Mouse (Mus musculus) ES-E14 (cell line): ENCODE data around the gene Gnai1. TPM values are rescaled to one million over a fixed set of nuclear protein-coding genes. Genes with fewer than 3 reads are reported as not detected.

Source experiments
- DNase-seq: peaks from one replicate; pipeline ENCODE4 v3.0.0-alpha.2; 2013; ENCODE audit warnings: low read depth, low spot score
- H3K27ac ChIP-seq: 2 replicates; pipeline ENCODE4 v1.5.1; 2012; ENCODE audit warnings: low read depth, mild to moderate bottlenecking, low read length, moderate library complexity, mixed read lengths; ENCODE audit not compliant: poor library complexity, insufficient read depth, severe bottlenecking
- H3K36me3 ChIP-seq: 2 replicates; pipeline ENCODE4 v1.6.1; 2012; ENCODE audit warnings: mild to moderate bottlenecking, low read length, moderate library complexity, mixed read lengths; ENCODE audit not compliant: control insufficient read depth, poor library complexity, insufficient read depth, severe bottlenecking
- H3K4me1 ChIP-seq, 2 experiments: fragments of 150-350 bp in 1 of 2; sonication (generic) in 1 of 2; 2 replicates each; pipeline ENCODE4 v1.6.1; 2012; ENCODE audit warnings: low read length in 2 of 2, mild to moderate bottlenecking in 1 of 2, mixed read lengths in 1 of 2; ENCODE audit not compliant: control insufficient read depth in 2 of 2, insufficient read depth in 2 of 2, poor library complexity in 1 of 2
- H3K4me3 ChIP-seq, 2 experiments: fragments of 150-350 bp in 1 of 2; sonication (generic) in 1 of 2; 2 replicates each; pipeline ENCODE4 v1.5.1; 2012; ENCODE audit warnings: low read length in 2 of 2, low read depth in 1 of 2, mild to moderate bottlenecking in 1 of 2, mixed read lengths in 1 of 2; ENCODE audit not compliant: insufficient read depth in 1 of 2, poor library complexity in 1 of 2, severe bottlenecking in 1 of 2
- H3K9ac ChIP-seq: 2 replicates; pipeline ENCODE4 v1.6.1; 2012; ENCODE audit warnings: low read depth, mild to moderate bottlenecking, low read length, mixed read lengths; ENCODE audit not compliant: poor library complexity, insufficient read depth, severe bottlenecking
- H3K9me3 ChIP-seq: fragments of 150-350 bp; sonication (generic); 2 replicates; pipeline ENCODE4 v1.6.1; 2012; ENCODE audit warnings: low read depth, mild to moderate bottlenecking, low read length; ENCODE audit not compliant: control insufficient read depth, insufficient read depth
- CHD2 ChIP-seq: IDR thresholded peaks from 2 replicates; pipeline ENCODE4 v1.6.1; 2014; ENCODE audit warnings: mild to moderate bottlenecking, low read depth, low read length, inconsistent platforms
- HCFC1 ChIP-seq: IDR thresholded peaks from 2 replicates; pipeline ENCODE4 v1.6.1; 2012; ENCODE audit warnings: low read length, inconsistent platforms, borderline replicate concordance; ENCODE audit not compliant: insufficient read depth
- MAFK ChIP-seq: IDR thresholded peaks from 2 replicates; pipeline ENCODE4 v1.6.1; 2014; ENCODE audit warnings: mild to moderate bottlenecking, low read depth, low read length, inconsistent platforms; ENCODE audit not compliant: insufficient read depth
- ZC3H11A ChIP-seq: IDR thresholded peaks from 2 replicates; pipeline ENCODE4 v1.6.1; 2012; ENCODE audit warnings: low read depth, mild to moderate bottlenecking, inconsistent platforms, low read length, borderline replicate concordance
- ZNF384 ChIP-seq: IDR thresholded peaks from 2 replicates; pipeline ENCODE4 v1.6.1; 2012; ENCODE audit warnings: low read depth, low read length, inconsistent platforms
- in situ Hi-C, 2 experiments: fragments of 600-800 bp; cut with MboI; formaldehyde crosslinking; loops; one replicate each; pipeline ENCODE4 v1.15.1; 2025; ENCODE audit warnings: low sequenced_read_pairs in 2 of 2, inconsistent platforms in 1 of 2; ENCODE audit not compliant: unreplicated experiment in 2 of 2
- total RNA-seq: library from RNA; depleted of rRNA; stranded (reverse); fragments of 300-350 nt; gene quantifications from 2 replicates; pipeline ENCODE4 v1.2.3, GENCODE M21; 2012; rRNA removed

The Gnai1 gene
- total RNA-seq: 7.5 and 8.6 TPM in 2 replicates

DNA sequence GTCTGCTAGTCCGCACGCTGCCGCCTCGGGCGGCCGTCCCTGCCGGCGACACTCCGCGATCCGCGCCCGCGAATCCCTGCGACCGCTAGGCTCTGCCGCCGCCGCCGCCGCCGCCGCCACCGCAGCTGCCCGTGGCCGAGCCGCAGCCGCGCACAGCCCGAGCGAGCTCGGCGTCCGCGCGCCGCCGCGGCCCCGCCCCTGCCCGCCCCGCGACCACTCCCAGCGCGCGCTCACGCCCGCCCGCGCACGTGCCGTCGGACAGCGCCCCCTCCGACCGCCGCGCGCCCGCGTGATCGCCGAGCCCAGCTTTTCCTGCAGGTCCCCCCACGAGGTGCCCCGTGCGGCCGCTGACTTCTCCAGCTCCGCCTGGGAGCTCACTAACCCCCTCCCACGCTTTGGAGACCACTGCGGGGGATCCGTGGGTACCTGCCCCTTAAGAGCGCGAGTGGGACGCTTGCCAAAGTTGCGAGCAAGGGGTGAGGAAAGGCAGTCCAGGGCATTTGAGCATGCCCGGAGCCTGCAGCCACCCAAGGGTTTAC is at the start of gene Gnai1:
TSS of gene Gnai1 (minus strand) at position 75 of the 539 bp plus-strand sequence.
- DNase-seq: peak; percentile 34
- H3K9me3 ChIP-seq: no peaks in the 10 kb centered on the region
- TF ChIP-seq HCFC1: no peak
- no peak for TF ChIP-seq ZC3H11A
- TF ChIP-seq ZNF384: no peak
- H3K4me3 ChIP-seq: peak within 1 kb of the TSS; percentile 83 to 88
- in situ Hi-C loops: no loop called here
- peak within 1 kb of the TSS; percentile 82 for H3K9ac ChIP-seq
- no peaks in the 10 kb centered on the region for H3K36me3 ChIP-seq
- no peak within 1 kb of the TSS for H3K27ac ChIP-seq
- 0 out of 4 replicates have a peak, but pooled peaks cover 0 to 1% of the 10 kb centered on the region in 2 experiments for H3K4me1 ChIP-seq

DNA sequence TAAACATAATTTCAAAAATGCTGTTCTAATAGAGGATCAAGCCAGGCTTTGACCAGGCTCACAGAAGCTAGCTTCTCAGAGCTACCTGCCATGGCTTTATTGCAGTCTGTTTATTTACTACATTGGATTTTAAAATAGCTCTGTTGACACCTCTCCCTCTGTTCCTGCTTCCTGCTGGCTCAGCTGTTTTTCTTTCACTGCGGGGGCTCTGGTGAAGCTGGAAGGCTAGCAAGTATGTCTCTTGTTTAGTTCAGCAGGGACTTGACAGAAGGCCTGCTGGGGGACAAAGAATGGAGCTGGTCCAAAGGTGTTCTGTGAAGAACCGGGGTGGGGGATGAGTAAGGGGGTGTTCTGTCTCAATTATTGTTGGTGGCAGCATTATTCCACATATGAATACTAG is 7.7 kb upstream of the Gnai1 start:
- no peak overlapping the region for H3K4me3 ChIP-seq
- no peaks in the 10 kb centered on the region for H3K4me1 ChIP-seq
- in situ Hi-C loops: no loop called here
- no peak overlapping the region for H3K9ac ChIP-seq
- H3K9me3 ChIP-seq: no peaks in the 10 kb centered on the region
- no peak overlapping the region for H3K27ac ChIP-seq
- DNase-seq: no peak
- 0 out of 2 replicates have a peak, but pooled peaks have one; percentile 9 for TF ChIP-seq MAFK
- TF ChIP-seq ZC3H11A: no peak
- H3K36me3 ChIP-seq: no peaks in the 10 kb centered on the region

DNA sequence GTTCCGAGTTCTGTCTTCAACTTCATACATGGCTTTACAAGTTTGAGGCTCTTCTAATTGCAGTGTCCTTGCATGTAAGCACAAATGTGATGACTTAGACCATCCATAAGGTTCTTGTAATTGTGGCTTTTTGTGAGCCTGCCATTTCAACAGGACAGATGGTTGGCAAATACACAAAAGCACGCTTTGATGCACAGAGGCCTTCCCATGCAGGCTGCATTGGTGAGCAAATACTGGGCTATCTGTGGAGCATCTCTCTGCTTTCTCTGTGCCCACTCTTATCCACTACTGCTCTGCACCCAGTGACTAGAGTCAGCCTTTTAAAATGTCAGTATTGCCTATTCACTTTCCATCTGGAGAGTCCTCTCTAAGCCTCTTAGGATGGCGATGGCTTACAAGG is 5.3 kb upstream of the Gnai1 start:
- no peak for DNase-seq
- TF ChIP-seq CHD2: no peak
- no peak for TF ChIP-seq ZC3H11A
- no peak for TF ChIP-seq ZNF384
- no peak for TF ChIP-seq MAFK
- TF ChIP-seq HCFC1: no peak
- Histone ChIP-seq H3K4me1 (no peaks in the 10 kb centered on the region), H3K9ac (no peak overlapping the region), H3K36me3 (no peaks in the 10 kb centered on the region), H3K9me3 (no peaks in the 10 kb centered on the region), H3K4me3 (no peak overlapping the region), H3K27ac (no peak overlapping the region)
- in situ Hi-C loops: no loop called here

DNA sequence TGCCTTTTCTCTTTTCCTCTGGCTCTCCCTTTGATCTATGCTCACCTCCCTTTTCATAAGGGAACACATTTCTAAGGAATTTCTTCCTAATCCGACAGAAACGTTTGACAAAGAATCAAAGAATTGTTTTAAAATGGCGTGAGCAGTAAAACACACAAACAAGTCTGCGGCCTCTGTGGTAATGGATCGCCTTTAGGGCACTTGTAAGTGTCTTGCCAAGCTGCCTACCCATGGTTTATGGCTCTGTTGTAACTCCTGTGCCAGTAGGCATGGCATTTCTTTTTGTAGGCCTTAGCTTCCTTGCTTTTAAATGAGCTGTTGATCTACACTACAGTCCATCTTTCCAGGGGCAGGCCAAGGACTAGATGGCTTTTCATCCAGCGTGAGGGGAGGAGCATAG is 801 bp upstream of the Gnai1 start:
- no peak for TF ChIP-seq ZC3H11A
- TF ChIP-seq MAFK: no peak
- 0 out of 4 replicates have a peak, but pooled peaks cover 0 to 1% of the 10 kb centered on the region in 2 experiments for H3K4me1 ChIP-seq
- no peak for DNase-seq
- H3K9me3 ChIP-seq: no peaks in the 10 kb centered on the region
- H3K36me3 ChIP-seq: no peaks in the 10 kb centered on the region
- in situ Hi-C loops: no loop called here
- no peak overlapping the region for H3K27ac ChIP-seq
- peak overlapping the region; percentile 82; the same call in 1 of the 2 replicates for H3K9ac ChIP-seq
- peak overlapping the region; percentile 83 to 88 for H3K4me3 ChIP-seq

DNA sequence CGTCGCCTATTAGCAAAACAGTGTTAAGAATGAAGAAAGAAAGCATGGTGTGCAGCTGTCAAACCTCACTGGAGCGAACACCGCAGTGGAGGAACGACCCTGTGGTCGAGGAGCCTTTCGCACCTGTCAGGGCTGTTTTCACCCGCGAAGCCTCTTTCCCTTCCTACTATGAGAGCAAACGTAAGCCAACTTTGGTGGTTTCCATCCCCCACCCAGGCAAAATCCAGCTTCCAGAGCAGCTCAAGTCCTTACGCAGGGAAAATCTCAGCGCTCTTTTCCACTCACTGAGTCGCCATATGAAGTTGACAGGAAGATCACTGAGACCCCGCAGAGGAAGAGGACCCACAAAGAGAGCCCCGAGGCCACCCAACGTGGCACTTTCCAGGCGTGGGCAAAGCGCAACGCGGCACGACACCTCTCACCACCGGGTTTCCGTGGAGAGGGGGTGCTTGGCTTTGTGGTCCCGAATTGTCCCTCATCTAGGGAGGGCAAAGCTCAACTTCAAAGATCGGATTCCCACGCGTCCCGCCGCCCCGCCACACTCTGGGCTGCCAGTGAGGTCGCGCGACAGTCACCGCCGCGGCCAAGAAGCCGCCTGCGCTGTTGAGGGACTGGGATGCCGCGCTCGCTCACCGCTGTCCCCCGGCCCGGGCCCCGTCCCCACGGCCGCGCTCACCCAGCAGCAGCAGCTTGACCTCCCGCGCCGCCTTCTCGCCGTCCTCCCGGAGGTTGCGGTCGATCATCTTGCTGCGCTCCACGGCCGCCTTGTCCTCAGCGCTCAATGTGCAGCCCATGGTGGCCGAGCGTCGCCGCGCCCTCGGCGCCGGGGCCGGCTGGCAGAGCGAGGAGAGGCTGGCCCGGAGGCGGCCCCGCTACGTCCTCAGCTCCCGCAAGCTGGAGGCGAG is 527 bp downstream of the Gnai1 start:
- Histone ChIP-seq H3K27ac (no peak overlapping the region), H3K4me1 (0 out of 4 replicates have a peak, but pooled peaks cover 0 to 1% of the 10 kb centered on the region in 2 experiments), H3K9ac (peak overlapping the region; percentile 75), H3K9me3 (no peaks in the 10 kb centered on the region), H3K36me3 (no peaks in the 10 kb centered on the region), H3K4me3 (peak overlapping the region; percentile 80 to 83)
- no peak for DNase-seq
- in situ Hi-C loops: no loop called here
- TF ChIP-seq CHD2 (no peak), HCFC1 (no peak), ZC3H11A (no peak), ZNF384 (no peak), MAFK (no peak)
